Mouse (Mus musculus): ENCODE data around the gene Lsm11. TPM values are rescaled to one million over a fixed set of nuclear protein-coding genes. Genes with fewer than 3 reads are reported as not detected.

The Lsm11 gene
- total RNA-seq, 2 experiments from 2014 or later, result 1.8 to 2.5 TPM

DNA sequence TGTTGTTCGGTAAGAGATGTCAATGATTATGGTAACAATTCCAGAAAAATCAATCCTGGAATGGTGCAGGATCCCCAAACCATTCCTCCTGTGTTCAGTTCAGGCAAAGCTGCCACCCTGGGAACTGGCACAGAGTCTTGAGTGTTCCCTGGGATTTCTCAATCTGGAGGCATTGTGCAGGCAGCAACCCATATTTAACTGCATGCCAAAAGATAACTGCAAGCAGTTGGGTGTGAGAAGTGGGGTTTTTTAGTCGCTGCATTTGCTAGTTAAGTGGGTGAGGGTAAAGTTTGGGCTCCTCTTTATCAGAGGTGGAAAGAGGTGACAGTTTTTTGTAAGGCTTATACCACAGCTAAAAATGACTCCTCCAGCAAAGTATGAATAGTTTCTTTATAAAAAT is 2.8 kb upstream of the Lsm11 start:
- DNase-seq, result no peak
- intact Hi-C loops (cut with DNase I), result loop anchor here (5.0 to 10.0 kb wide), 2 partner anchors 270 to 487 kb away; partner anchors contain the start of gene Med7
- no peak for TF ChIP-seq CTCF (IDR thresholded peaks at IDR 0.05)
- no peak overlapping the region for H3K4me3 ChIP-seq
- no peak overlapping the region for H3K27ac ChIP-seq

DNA sequence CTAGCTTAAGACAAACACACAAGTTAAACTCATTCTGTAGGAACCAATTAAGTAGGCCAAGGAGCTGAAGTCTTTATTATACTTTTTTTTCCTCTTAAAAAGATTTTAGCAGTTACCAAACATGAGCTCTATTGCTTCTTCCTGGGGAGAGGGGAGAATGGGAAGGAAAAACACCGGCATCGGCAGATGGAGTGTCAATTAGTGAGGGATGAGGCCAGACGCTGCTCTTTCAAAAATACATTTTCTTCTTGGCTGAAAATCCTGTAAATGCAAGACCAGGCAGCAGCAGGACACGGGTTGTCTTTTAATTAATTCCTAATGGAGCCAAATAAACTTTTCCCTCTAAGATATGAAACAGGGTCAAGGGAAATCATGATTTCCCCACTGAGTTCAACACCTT is 2.1 kb upstream of the Lsm11 start:
- no peak for TF ChIP-seq CTCF (IDR thresholded peaks at IDR 0.05)
- no peak for DNase-seq
- intact Hi-C loops (cut with DNase I), result loop anchor here (5.0 to 10.0 kb wide), 2 partner anchors 271 to 488 kb away; partner anchors contain the start of gene Med7
- no peak overlapping the region for H3K4me3 ChIP-seq
- H3K27ac ChIP-seq, result no peak overlapping the region

DNA sequence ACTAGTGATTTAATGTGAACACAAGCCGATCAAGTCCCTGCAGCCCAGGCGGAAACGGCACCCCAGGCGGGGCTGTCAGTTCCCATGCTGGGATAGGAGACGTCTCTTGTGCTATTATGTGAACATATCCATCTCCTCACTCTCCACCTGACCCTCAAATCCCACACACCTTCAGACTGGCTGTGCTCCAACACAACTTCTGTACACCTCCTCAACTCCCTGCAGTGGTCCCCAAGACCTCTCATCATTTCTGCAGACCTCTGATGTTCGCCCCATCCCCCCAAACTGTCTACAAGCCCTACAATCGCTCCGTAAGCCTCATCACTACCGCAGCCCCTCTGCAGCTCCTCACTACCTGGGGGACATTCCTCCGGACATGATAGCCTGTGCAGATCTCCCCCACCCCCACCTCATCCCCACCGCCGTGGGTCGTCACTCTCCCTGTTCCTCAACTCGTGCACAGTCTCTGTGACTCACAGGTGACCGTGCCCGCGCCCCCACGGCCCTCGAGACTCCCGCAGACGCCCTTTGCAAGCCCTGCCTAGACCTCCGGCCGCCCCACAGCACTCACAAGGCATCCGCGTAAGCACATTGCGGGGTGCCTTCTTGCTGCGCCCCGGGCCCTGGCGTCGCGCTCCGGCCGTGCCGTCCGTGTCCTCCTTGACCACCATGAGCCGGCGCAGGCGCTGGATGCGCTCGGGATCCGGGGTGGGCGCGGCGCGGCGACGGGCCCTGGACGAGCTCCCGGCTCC is 668 bp downstream of the Lsm11 start:
- intact Hi-C loops (cut with DNase I), result loop anchor here (10.0 kb wide), 1 partner anchor 491 kb away; the partner anchor contains the start of gene Med7
- DNase-seq, result peak; percentile 66
- peak overlapping the region; percentile 81 for H3K27ac ChIP-seq

DNA sequence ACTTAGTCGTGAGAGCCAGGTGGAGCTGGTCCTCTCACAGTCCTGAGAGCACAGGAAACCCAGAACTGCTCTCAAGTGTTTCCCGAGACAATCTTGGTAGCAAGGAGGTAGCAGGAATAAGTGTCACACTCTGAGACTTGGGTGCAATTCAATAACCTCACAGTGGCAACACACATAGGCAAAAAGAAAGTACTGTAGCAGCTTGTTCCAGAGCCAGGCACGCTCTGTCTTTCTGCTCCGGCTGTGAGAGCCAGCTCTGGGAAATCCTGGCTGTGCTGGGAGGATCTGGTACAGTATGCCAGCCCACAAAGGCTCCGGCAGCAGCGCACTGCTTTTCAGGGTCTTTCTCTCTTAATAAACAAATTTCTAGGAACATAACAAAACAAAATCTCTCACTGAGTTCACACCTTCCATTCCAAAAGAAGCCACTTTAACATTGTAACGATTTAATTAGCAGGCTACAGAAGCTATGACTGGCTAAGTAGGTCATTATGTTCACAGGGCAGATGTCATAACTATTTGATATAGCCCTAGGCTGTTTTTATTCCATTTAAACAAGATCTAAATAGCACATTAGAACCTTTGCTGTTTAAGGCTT is 1.5 kb downstream of the Lsm11 start:
- intact Hi-C loops (cut with DNase I), result loop anchor here (10.0 kb wide), 1 partner anchor 492 kb away; the partner anchor contains the start of gene Med7
- peak; percentile 53 for DNase-seq
- peak overlapping the region; percentile 90 for H3K4me3 ChIP-seq
- H3K27ac ChIP-seq, result peak overlapping the region; percentile 81
- TF ChIP-seq CTCF (IDR thresholded peaks at IDR 0.05), result no peak

More for the DNA sequence above, 668 bp downstream of the Lsm11 start:
- no peak for TF ChIP-seq CTCF (IDR thresholded peaks at IDR 0.05)
- peak overlapping the region; percentile 90 for H3K4me3 ChIP-seq

DNA sequence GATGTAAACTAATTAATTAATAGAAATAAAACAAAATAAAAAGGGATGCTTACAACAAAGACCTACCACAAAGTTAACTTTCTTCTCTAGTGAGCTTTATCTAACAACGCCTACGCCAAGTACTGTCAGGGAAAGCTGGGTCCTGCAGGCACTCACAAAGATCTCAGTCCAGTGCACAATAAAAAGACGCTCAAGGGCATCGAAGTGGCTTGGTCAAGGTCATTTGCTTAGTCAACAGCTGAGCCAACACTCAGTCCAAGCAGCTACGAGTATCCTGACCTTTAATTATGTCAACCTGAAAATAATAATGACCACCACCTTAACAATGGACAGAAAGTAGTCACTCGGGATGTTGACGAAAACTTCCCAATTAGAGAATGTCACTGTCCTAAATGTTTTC is 2.5 kb downstream of the Lsm11 start:
- intact Hi-C loops (cut with DNase I), result loop anchor here (10.0 kb wide), 1 partner anchor 493 kb away; the partner anchor contains the start of gene Med7
- no peak overlapping the region for H3K27ac ChIP-seq
- no peak for DNase-seq
- no peak for TF ChIP-seq CTCF (IDR thresholded peaks at IDR 0.05)
- H3K4me3 ChIP-seq, result no peak overlapping the region

DNA sequence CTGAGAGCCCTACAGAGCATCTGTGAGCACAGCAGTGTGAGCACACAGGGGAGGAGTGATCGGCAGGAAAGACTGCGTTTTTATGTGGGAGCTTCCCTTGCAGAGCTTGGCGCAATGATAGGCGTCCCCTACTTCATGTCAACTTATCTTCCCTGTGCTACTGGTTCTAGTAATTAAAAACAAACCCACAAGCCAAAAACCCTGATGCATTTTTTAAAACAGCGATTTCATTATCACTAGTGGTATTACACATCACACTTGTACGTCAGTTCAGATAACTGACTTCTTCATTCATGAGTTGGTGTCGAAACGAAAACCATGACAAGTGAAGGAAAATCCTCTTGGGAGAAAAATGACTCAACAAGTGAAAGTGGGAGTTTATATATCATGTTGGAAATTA is 5.8 kb downstream of the Lsm11 start:
- no peak overlapping the region for H3K4me3 ChIP-seq
- H3K27ac ChIP-seq, result no peak overlapping the region
- intact Hi-C loops (cut with DNase I), result no loop called here
- no peak for DNase-seq
- no peak for TF ChIP-seq CTCF (IDR thresholded peaks at IDR 0.05)

DNA sequence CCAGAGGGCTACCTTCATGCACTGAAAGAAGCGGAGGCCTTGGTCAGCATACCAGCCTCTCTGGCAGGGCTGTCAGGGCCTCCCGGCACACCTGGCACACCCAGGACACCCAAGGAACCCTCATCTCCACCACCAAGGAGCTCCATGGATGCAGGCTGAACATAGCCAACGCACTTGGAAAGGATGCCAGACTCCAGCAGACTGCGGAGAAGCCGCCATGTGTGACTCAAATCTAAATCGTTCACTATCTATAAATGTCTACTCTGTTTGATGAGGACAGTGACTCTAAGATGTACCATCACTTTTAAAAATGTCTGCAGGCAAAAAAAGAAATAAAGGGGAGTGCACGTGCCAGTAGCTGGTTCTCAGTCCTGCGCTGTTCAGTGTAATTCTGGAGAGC is 7.3 kb downstream of the Lsm11 start:
- Histone ChIP-seq H3K27ac (no peak overlapping the region), H3K4me3 (no peak overlapping the region)
- TF ChIP-seq CTCF (IDR thresholded peaks at IDR 0.05), result no peak
- intact Hi-C loops (cut with DNase I), result no loop called here
- no peak for DNase-seq

DNA sequence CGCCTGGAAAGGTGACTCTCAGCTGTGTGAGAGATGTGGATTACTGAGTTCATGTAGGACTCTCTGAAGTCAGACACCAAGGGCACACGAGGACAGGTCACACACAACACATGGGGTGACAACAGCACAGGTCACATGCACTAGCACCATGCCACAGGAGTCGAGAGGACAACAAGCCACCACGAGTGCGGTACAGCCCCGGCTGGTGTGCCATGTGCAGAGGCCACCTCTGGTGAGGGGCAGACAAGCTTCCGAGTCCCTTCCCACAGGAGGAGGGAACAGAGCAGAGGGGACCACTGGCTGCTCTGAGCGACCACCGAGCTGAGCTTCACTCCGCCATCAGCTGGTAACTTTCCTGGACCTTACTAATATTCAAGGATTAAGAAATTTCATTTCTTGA is 12.0 kb downstream of the Lsm11 start:
- Histone ChIP-seq H3K27ac (no peak overlapping the region), H3K4me3 (no peak overlapping the region)
- peak; percentile 7 for DNase-seq
- intact Hi-C loops (cut with DNase I), result no loop called here
- TF ChIP-seq CTCF (IDR thresholded peaks at IDR 0.05), result no peak

DNA sequence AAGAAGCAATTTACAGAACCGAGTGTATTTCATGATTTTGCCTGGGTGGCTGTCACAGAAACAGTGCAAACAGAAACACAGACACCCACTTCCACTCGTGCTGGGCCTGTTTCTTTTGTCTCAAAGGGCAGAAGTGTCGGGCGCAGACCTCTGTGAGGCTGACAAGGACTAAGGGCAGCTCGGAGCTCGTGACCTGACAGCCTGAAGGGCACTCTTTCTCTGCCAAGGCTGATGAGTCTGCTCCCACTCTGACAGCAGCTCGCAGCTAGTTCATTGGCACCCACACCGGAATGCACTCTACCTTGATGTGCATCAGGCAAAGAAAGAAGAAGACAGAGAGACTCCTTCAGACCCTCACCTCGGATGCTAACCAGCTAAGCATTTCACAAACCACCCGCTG is 15.2 kb downstream of the Lsm11 start:
- H3K4me3 ChIP-seq, result no peak overlapping the region
- intact Hi-C loops (cut with DNase I), result no loop called here
- TF ChIP-seq CTCF (IDR thresholded peaks at IDR 0.05), result no peak
- DNase-seq, result no peak
- H3K27ac ChIP-seq, result no peak overlapping the region

DNA sequence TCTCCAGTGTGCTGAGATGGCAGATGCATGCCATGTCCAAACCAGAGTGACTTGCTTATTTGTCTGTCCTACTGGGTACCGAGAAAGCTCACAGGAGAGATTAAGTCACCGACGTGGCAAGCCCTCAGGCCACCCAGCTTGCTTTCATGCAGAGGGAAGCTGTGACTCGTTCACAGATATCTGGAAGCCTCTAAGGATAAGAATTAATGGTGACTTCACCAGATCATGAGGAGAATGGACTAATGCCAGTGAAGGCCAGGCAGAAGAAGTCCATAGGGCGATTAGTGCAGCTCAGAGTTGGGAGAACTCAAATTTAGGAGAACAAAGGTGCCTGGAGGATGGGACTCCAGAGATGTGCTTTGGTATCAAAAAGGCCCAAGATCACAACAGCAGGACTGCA is 17.3 kb downstream of the Lsm11 start:
- H3K27ac ChIP-seq, result no peak overlapping the region
- peak; percentile 15 for DNase-seq
- intact Hi-C loops (cut with DNase I), result no loop called here
- H3K4me3 ChIP-seq, result no peak overlapping the region
- no peak for TF ChIP-seq CTCF (IDR thresholded peaks at IDR 0.05)

DNA sequence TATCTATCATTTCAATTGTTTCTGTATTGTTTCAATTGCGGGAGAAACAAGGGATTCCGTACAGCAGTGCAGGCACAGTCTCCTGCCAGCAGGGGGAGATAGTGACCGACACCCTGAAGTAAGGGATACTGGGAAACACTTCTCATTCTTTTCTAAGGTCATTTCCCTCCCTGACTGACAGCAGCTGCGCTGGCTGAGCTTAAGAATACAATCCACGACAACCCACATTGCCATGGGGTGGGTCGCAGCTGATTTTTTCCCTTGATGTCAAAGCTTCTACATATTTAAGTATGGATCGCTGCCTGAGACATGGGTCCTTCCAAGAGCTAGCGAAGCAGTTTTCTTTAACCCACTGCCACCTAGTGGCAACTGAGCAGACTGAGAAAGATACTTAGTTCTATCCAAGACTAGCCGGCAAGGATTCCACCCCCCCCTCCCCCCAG is 18.1 kb downstream of the Lsm11 start:
- DNase-seq, result peak; percentile 75
- Histone ChIP-seq H3K27ac (peak overlapping the region; percentile 87), H3K4me3 (peak overlapping the region; percentile 77)
- intact Hi-C loops (cut with DNase I), result no loop called here
- TF ChIP-seq CTCF (IDR thresholded peaks at IDR 0.05), result peak; percentile 82

DNA sequence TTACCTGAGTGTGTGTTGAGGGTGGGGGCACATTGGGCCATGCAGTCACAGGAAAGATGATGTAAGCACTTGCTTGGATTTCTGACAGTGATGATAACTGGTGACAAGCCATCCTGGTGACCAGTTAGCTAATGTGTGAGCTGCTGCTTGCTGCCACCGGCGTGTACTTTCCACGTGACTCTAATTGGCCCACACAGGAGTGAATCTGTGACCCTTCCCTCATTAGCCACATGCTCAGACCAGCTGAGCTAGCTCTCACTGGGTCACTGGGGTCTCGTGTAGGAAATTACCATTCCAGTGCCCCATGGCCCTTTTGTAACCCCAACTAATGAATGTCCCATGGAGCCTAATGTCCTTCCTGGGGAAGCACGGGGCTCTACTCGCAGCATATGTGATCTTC is 19.3 kb downstream of the Lsm11 start:
- H3K27ac ChIP-seq, result no peak overlapping the region
- no peak for TF ChIP-seq CTCF (IDR thresholded peaks at IDR 0.05)
- intact Hi-C loops (cut with DNase I), result no loop called here
- no peak for DNase-seq
- H3K4me3 ChIP-seq, result no peak overlapping the region

DNA sequence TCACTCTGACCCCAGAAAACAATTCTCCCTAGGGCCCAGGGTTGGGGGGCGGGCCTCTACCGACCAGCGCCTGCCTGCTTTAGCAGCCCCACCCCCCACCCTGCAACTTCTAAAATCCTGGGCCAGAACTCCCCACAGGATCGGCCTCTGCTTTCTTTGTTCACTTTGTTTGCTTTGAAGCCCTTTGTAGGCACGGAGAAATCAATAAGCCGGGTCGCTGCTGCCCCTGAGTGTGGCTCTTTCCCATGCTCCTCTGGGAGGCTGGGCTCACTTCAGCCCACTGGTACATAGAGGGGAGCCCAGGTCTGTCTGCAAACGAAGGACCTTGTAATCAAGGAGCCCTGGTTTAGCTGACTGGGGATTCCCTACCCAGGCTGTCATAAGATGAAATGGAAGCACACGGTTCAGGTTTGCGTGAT is 23.2 kb downstream of the Lsm11 start:
- intact Hi-C loops (cut with DNase I), result no loop called here

More for the DNA sequence above, 23.2 kb downstream of the Lsm11 start:
- no peak for DNase-seq
- Histone ChIP-seq H3K4me3 (no peak overlapping the region), H3K27ac (no peak overlapping the region)
- no peak for TF ChIP-seq CTCF (IDR thresholded peaks at IDR 0.05)
